Mouse (Mus musculus) cerebellum, postnatal 14 days (tissue): ENCODE data around the gene Jpt1.
A peak's percentile ranks its signal among the peaks of the same experiment; 100 is the strongest.
"Not testable (repeated sequence)": the region's sequence is repeated elsewhere in the genome, so short reads cannot be mapped to it uniquely, and the experiment has no call there.

Experiments
- DNase-seq, 2 experiments: peaks; one replicate each; pipeline ENCODE4 v3.0.0; 2021; ENCODE audit warnings: mixed read lengths in 2 of 2

The Jpt1 gene

DNA sequence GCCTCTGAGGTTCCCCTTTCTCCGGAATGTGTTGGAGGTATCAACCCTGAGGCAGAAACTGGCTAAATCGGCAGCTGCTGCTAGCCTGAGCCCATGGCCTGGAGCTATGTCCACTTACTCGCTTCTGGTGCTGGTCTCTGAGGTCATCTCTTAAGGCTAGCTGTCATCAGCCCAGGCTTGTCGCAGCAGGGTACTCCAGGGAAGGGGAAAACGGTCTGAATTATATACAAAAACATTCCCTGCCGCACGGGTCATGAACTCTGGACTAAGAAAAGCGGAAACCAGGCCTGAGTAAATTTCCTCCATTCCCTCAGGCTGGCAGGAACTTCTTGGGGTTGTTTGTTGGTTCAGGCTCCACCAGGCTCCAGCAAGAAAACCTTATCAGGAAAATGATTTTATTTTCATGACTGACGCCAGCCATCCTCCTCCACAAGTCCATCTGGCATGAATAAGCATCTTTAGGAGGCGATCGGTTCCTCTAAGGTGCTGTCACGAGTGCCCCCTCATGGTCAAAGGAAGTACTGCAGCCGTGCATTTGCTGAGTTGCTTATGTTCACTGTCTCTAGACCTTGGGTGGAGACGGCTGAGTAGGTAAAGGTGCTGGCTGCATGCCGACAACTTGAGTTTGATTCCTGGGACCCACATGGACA lies 40.4 kb downstream of the Jpt1 start:
- peak; percentile 98 to 99 for DNase-seq

DNA sequence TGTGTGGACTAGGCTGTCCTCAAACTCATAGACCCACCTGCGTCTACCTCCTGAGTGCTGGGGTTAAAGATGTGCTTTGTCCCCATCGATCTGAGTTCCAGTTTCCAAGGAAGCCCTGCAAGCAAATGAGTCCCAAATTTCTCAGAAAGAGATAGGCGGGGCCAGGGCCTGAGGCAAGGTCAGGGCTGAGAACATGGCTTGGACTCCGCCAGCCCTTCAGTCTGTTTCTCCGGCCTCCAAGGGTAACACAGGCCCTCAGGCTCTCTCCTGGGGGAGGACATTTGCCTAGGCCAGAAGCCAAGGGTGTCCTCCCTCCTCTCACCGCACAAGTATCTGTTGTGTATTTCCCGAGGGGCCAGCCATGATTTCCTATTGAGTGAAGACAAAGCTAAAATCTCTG lies 42.0 kb downstream of the Jpt1 start:
- no peak for DNase-seq

- no peak for DNase-seq
Measured at GRCm38 (mm10) chr11:115467217-115467618, 47.0 kb downstream of the Jpt1 start.

GRCm38 (mm10) chr11:115464851-115465250 lies 49.3 kb downstream of the Jpt1 start:
- no peak for DNase-seq

DNA sequence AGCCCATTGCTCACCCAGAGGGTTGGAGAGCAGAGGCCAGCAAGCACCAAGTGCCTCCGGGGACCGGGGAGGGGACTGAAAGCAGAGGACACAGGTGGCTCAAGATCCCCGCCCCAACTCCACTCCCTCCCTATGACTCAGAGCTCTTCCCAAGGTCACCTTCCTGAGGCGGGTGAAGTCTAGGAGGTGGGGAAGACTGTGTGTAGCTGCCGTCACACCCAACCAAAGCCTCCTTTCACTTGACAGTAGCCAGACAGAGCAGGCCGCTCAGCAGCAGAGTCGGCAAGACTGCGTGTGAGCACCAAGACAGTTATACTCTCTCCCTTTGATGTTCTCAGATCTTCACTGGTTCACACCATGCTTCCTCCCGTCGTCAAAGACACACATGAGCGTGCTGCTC lies 50.8 kb downstream of the Jpt1 start:
- no peak for DNase-seq

DNA sequence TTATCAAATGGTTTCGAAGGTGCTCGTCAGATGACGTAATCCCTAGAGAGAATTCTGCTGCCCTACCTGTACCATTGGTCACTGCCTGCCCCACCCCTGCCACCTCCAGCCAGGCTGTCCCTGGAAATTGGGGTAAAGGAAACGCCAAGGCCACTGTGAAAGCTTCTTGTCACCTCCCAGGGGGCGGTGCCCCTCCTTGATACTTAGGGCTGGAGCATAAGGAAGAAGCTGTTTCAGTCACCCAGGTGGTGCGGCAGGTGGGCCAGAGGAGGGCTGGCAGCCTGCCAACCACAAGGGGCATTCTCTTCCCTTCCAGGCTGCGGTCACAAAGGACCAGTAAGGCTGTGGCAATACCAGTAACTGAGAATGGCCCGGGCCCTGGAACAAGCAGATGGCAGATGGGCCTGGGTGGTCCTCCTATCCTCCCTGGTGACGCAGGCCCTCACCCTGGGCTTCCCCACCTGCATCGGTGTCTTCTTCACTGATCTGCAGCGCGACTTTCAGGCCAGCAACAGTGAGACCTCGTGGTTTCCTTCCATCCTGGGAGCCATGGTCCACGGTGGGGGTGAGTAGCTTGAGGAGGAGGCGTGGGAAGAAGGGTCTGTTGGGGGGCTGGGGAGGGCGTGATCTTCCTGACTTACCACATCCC lies 51.8 kb downstream of the Jpt1 start, which contains the start of gene Slc16a5:
TSS of gene Slc16a5 (plus strand) at position 232 of the 649 bp plus-strand sequence.
- DNase-seq = peak in 1 of 2 experiments; percentile 56

DNA sequence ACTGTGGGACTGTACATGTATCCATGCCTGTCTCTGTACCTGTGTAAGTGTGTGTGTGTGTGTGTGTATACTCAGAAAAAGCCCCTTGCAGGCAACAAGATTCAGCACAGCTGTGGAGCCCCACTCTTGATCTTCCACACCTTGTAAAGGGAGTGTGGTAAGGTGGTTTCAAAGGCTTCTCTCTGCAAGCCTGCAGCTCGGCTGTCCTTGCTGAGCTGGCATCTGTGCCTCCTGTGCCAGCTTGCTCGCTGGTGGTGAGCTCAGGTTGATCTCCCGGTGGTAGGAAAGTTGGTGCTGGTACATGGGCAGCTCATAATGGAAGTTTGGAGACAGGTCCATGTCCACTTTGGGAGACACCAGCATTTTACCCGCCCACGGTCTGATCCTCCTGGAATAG lies 52.3 kb downstream of the Jpt1 start:
- DNase-seq = no peak

- DNase-seq = no peak
Measured at GRCm38 (mm10) chr11:115460976-115461375, 53.2 kb downstream of the Jpt1 start.

GRCm38 (mm10) chr11:115457405-115457804 lies 56.8 kb downstream of the Jpt1 start:
- DNase-seq = no peak

DNA sequence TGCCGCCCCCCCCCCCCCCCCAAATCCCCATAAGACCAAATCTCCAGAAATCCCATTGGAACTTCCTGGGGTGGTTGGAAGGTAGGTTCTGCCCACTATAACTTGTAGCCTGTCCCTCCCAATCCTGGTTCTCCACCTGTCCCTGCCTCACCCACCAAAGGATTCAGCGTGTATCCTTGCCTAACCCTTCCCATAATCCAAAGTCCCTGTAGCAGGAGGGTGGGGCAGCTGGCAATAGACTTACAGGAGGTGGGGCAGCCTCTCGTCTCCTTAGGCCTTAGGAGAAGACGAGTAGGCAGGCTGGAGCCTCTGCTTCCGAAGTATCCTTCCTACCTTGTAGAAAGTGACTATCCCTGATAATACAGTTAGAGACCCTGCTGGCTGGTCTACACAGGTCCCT lies 58.0 kb downstream of the Jpt1 start:
- DNase-seq = no peak

DNA sequence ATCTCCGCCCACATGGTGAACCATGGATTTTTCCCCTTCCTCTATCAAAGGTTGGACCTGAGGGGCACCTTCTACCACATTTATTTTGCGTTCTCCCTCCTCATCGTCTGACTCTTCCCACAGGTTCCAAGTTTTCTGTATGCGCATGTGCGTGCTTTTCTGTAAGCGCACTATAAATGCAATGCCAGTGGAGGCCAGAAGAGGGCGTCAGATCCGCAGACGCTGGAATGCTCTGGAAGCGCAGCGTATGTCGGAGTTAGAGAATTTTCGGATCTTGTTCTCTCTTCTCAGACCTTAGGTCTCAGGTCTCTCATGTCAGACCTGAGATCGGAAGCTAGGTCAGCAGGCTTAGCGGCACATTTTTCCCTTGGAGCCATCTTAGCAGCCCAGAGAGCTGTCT lies 58.6 kb downstream of the Jpt1 start:
- no peak for DNase-seq

DNA sequence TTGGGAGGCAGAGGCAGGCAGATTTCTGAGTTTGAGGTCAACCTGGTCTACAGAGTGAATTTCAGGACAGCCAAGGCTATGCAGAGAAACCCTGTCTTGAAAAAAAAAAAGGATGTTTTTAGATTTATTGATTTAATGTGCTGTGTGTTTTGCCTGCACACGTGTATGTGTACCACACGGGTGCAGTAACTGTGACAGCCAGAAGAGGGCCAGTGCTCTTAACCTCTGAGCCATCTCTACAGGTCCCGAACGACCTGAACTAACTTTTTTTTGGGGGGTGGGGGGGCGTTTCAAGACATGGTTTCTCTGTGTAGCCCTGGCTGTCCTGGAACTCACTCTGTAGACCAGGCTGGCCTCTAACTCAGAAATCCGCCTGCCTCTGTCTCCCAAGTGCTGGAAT lies 59.4 kb downstream of the Jpt1 start:
- DNase-seq = not testable (repeated sequence)

DNA sequence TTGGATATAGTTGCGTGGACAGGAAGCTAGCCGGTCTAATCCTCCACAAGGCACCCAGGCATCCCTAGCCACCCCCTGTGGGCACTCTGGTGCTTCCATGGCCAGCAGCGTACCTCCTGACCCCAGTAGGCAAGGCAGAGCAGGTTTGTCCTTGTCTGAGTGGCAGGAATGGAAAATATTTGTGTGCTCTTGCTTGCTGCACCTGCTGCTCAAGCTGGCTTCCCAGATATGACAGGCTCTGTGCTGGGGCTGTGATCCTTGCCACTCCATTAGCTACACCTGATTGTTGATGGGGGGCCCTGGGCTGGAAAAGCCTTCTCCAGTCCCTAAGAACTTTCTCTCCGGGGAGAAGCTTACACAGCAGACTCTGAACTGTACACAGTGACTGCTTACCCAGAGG lies 60.9 kb downstream of the Jpt1 start:
- no peak for DNase-seq

- no peak for DNase-seq
Measured at GRCm38 (mm10) chr11:115452281-115452860, 61.8 kb downstream of the Jpt1 start.

DNA sequence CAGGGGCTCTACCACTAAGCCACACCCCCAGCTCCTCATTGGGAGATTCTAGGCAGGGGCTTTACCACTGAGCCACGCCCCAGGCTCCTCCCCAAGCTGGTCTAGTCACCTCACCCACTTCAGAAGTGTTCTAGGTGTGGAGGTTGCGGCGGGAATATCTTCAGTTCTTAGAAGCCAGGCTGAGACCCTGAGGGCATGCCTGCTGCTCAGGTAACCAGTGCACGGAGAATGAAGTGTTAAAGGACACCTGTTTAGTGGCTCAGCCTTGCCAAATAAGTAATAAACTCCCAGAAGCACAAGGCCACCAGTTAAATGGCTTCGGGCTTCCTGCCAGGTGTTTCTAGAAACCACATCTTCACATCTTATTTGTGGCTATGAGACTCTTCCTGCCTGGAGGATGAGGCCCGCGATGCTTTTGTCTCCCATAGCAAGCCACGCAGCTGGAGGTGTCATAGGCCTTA lies 62.4 kb downstream of the Jpt1 start:
- no peak for DNase-seq

DNA sequence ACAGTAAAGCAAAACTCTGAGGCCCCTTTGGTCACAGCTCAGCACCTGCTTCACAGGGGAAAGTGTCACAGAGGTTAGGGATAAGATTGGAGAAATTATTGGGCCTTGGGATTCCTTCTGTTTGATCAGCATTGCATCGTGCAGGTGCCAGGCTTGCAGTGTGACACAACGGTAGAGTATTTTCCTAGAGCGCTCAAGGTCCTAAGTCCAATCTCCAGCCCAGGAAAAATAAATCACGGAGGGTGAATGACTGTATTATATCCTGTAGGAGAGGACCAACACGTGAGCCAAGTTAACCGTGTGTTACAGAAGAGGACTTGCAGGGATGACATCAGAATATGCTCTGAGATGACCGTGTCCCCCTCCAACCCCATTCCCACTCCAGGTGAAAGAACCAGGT lies 64.0 kb downstream of the Jpt1 start:
- DNase-seq = no peak

DNA sequence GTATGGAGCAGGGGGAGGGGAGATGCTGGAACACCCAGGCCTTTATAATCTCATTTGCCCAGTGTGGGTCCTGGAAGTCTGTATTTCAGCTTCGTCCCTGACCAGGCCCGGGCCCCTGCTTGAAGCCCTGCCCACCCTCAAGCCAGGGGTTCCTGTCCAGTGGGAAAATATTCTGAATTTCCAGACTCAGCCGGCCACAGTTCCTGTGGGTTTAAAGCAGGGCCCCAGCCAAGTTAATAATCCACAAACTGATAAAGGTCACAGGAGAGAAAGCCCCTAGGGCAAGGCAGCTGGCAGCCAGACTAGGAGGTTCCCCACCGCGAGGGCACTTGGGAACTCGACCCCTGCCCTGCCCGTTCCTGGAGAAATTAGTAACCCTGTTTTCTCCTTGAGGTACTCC lies 65.2 kb downstream of the Jpt1 start:
- DNase-seq = no peak

DNA sequence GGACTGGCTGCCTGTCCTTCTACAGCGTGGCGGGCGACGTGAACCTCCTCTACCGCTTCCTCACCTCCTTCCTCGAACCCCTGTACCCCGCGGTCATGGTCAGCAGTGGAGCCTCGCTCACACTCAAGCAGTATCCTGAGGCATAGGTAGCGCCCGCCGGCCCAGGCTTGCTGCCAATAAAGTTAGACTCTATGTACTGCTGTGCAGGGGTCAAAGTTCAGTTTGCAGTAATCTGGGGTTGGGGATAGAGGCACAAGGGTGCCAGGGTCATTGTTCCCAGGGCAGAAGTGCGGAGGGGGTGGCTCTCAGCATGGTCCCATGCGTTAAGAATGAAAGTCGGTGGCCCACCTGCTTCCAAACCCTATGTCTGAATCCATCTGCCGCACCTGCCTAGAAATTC lies 66.1 kb downstream of the Jpt1 start:
- no peak for DNase-seq
